Mouse (Mus musculus): ENCODE results near the gene Etv4. TPM values are rescaled to one million over a fixed set of nuclear protein-coding genes. Genes with fewer than 3 reads are reported as not detected.

The Etv4 gene
- not detected for polyA plus RNA-seq (2014; fragmentation: Illumina TruSeq; extraction: RNeasy Lipid Tissue Mini Kit (QIAGEN cat#74804); ENCODE audit: low read depth, low replicate concordance)

DNA sequence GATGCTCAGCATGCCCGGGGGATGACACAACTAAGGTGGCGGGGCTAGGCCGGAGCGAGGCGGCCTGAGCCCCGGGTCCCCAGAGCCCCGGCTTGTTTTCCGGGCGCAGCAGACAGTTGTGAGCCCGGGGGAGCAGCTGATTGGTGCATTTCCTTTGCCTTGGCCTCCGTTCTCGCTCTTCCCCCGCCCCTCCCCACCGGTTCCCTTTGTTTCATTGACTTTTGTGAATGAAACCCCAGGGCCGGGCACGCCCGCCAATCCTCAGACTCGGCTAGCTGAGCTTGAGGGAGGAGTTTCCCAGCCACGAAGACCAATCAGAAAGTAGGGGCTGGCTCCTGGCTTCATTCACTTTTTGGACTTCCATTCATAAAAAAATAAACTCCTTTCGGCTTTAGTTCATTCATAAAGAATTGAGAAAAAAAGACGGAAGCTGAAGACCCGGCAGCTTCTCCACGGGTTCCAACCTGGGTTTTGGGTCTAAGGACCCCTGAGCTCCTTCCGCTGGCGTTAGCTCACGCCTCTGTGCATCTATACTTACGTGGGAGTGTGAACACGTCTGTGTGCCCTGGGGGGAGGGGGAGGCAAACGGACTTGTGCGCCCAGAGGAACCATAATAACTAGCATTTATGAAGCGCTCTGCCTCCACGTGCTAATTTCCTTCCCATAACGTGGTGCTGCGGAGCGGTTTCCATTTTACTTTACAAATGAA lies at the start of gene Etv4:
TSS of gene Etv4 (minus strand) at position 229 of the 709 bp plus-strand sequence.

DNA sequence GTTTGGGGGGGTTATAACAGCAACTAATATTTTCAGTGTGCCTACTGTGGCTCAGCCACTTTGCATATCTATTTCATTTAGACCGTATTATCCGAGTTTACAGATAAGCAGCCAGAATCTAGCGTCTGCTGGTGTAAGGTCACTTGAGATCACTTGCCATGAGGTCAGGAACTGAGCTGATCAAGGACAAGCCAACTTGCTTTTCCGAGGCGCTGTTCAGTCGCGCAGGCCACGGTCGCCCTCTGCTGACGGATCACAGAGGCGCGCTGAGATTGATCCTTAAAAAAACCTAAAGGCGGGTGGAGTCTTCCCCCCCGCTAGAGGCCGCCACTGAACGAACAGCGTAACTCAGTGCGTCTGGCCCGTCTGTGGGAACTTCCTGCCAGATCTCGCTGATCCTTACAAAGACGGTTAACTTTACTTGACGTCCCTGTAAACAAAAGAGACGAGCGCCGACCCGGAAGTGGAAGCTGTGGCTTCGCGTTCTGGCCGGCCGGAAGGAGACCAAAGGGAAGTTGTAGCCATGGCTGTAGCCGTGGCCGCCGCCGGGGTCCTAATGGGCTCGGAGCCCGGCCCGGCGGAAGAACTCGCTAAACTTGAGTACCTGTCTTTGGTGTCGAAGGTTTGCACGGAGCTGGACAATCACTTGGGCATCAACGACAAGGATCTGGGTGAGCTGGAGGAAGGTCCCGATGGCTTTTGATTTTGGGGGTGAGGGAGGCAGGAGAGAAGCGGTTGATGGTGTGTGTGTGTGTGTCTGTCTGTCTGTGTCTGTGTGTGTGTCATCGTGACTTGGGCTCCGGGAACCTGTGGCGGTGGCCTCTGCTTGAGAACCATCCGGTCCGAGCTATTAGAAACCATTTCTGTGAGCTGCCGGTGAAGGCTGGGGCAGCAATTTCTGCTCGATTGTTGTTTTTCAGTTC lies 52.4 kb downstream of the Etv4 start, which contains the start of gene Dhx8:
TSS of gene Dhx8 (plus strand) at position 402 of the 923 bp plus-strand sequence.

Other genes starting within 250 kb of the Etv4 start
- 0.32 TPM for gene Brca1, start 233.4 kb downstream of the Etv4 start, polyA plus RNA-seq (2014; fragmentation: Illumina TruSeq; extraction: RNeasy Lipid Tissue Mini Kit (QIAGEN cat#74804); ENCODE audit: low read depth, low replicate concordance)
- 182 TPM for gene Nbr1, start 233.2 kb downstream of the Etv4 start, polyA plus RNA-seq (2014; fragmentation: Illumina TruSeq; extraction: RNeasy Lipid Tissue Mini Kit (QIAGEN cat#74804); ENCODE audit: low read depth, low replicate concordance)
- 36.1 TPM for gene Tmem106a, start 203.1 kb downstream of the Etv4 start, polyA plus RNA-seq (2014; fragmentation: Illumina TruSeq; extraction: RNeasy Lipid Tissue Mini Kit (QIAGEN cat#74804); ENCODE audit: low read depth, low replicate concordance)
- gene Gm11634, start 186.1 kb downstream of the Etv4 start, polyA plus RNA-seq (2014; fragmentation: Illumina TruSeq; extraction: RNeasy Lipid Tissue Mini Kit (QIAGEN cat#74804); ENCODE audit: low read depth, low replicate concordance) = not detected
- not detected for gene Rdm1, start 158.2 kb downstream of the Etv4 start, polyA plus RNA-seq (2014; fragmentation: Illumina TruSeq; extraction: RNeasy Lipid Tissue Mini Kit (QIAGEN cat#74804); ENCODE audit: low read depth, low replicate concordance)
- 7.3 TPM for gene Arl4d, start 119.8 kb downstream of the Etv4 start, polyA plus RNA-seq (2014; fragmentation: Illumina TruSeq; extraction: RNeasy Lipid Tissue Mini Kit (QIAGEN cat#74804); ENCODE audit: low read depth, low replicate concordance)
- 12.8 TPM for gene Dhx8, start 52.5 kb downstream of the Etv4 start, polyA plus RNA-seq (2014; fragmentation: Illumina TruSeq; extraction: RNeasy Lipid Tissue Mini Kit (QIAGEN cat#74804); ENCODE audit: low read depth, low replicate concordance)
- gene Meox1, start 109.0 kb upstream of the Etv4 start, polyA plus RNA-seq (2014; fragmentation: Illumina TruSeq; extraction: RNeasy Lipid Tissue Mini Kit (QIAGEN cat#74804); ENCODE audit: low read depth, low replicate concordance) = 2.7 TPM
- gene Sost, start 181.6 kb upstream of the Etv4 start, polyA plus RNA-seq (2014; fragmentation: Illumina TruSeq; extraction: RNeasy Lipid Tissue Mini Kit (QIAGEN cat#74804); ENCODE audit: low read depth, low replicate concordance) = 0.28 TPM
- gene Cfap97d1, start 198.9 kb upstream of the Etv4 start, polyA plus RNA-seq (2014; fragmentation: Illumina TruSeq; extraction: RNeasy Lipid Tissue Mini Kit (QIAGEN cat#74804); ENCODE audit: low read depth, low replicate concordance) = not detected
- gene Dusp3, start 201.6 kb upstream of the Etv4 start, polyA plus RNA-seq (2014; fragmentation: Illumina TruSeq; extraction: RNeasy Lipid Tissue Mini Kit (QIAGEN cat#74804); ENCODE audit: low read depth, low replicate concordance) = 32.9 TPM
- gene Mpp3, start 243.1 kb upstream of the Etv4 start, polyA plus RNA-seq (2014; fragmentation: Illumina TruSeq; extraction: RNeasy Lipid Tissue Mini Kit (QIAGEN cat#74804); ENCODE audit: low read depth, low replicate concordance) = 0.44 TPM

Data from kidney, adult 10 weeks (tissue).